Mouse (Mus musculus) testis, adult 2 months (tissue): ENCODE measurements around the gene Bcat1.

Experiments used
- CTCF ChIP-seq: fragments of 200-500 bp; IDR thresholded peaks from 2 replicates; pipeline ENCODE4 v1.5.1; 2012; ENCODE audit warnings: low read depth, mild to moderate bottlenecking, inconsistent platforms, low read length, moderate library complexity; ENCODE audit not compliant: control insufficient read depth, insufficient read depth, insufficient replicate concordance
- POLR2A ChIP-seq: fragments of 200-500 bp; IDR thresholded peaks from 2 replicates; pipeline ENCODE4 v1.6.1; 2012; ENCODE audit warnings: low read depth, mild to moderate bottlenecking, inconsistent platforms, low read length, moderate library complexity; ENCODE audit not compliant: control insufficient read depth

- TF ChIP-seq CTCF (no peak), POLR2A (no peak)
These were observed 88.8 kb downstream of the Bcat1 start for GRCm38 (mm10) chr6:144987216-144987615.
